Mouse (Mus musculus) thymus, postnatal 4 days (tissue): Measurements from ENCODE around the gene Th.

Experiments
- DNase-seq: peaks from one replicate; pipeline ENCODE4 v3.0.0; 2021

Gene Th

GRCm38 (mm10) chr7:142931028-142931427 is at the start of gene Th:
TSS of gene Th (minus strand) at chr7:142931128.
- DNase-seq: no peak

- peak; percentile 19 for DNase-seq
Measured at GRCm38 (mm10) chr7:142968809-142969511, 38.0 kb upstream of the Th start, which contains the start of gene Ascl2. TSS of gene Ascl2 (minus strand) at chr7:142969264.

GRCm38 (mm10) chr7:142967884-142968808 is 37.2 kb upstream of the Th start:
- DNase-seq: peak; percentile 73

GRCm38 (mm10) chr7:142967414-142967883 is 36.5 kb upstream of the Th start:
- DNase-seq: peak; percentile 25

- no peak for DNase-seq
Measured at GRCm38 (mm10) chr7:142959752-142960151, 28.8 kb upstream of the Th start.

- no peak for DNase-seq
Measured at GRCm38 (mm10) chr7:142958817-142959216, 27.9 kb upstream of the Th start.

GRCm38 (mm10) chr7:142956018-142956417 is 25.1 kb upstream of the Th start:
- DNase-seq: no peak

GRCm38 (mm10) chr7:142949568-142949967 is 18.6 kb upstream of the Th start:
- DNase-seq: no peak

- DNase-seq: no peak
Measured at GRCm38 (mm10) chr7:142937631-142938030, 6.7 kb upstream of the Th start.

- DNase-seq: no peak
Measured at GRCm38 (mm10) chr7:142935708-142936107, 4.8 kb upstream of the Th start.

- DNase-seq: no peak
Measured at GRCm38 (mm10) chr7:142932469-142932868, 1.5 kb upstream of the Th start.

GRCm38 (mm10) chr7:142929516-142929915 is 1.4 kb downstream of the Th start:
- no peak for DNase-seq

GRCm38 (mm10) chr7:142927293-142927692 is 3.6 kb downstream of the Th start:
- no peak for DNase-seq

- DNase-seq: peak; percentile 81
Measured at GRCm38 (mm10) chr7:142918641-142919628, 12.0 kb downstream of the Th start.

- DNase-seq: no peak
Measured at GRCm38 (mm10) chr7:142917659-142918058, 13.3 kb downstream of the Th start.

GRCm38 (mm10) chr7:142916178-142916577 is 14.8 kb downstream of the Th start:
- DNase-seq: no peak

- no peak for DNase-seq
Measured at GRCm38 (mm10) chr7:142911682-142912081, 19.2 kb downstream of the Th start.

- no peak for DNase-seq
Measured at GRCm38 (mm10) chr7:142910104-142910503, 20.8 kb downstream of the Th start.

GRCm38 (mm10) chr7:142909622-142910021 is 21.3 kb downstream of the Th start:
- no peak for DNase-seq

GRCm38 (mm10) chr7:142905606-142906005 is 25.3 kb downstream of the Th start:
- no peak for DNase-seq

- DNase-seq: no peak
Measured at GRCm38 (mm10) chr7:142904331-142904730, 26.6 kb downstream of the Th start.

GRCm38 (mm10) chr7:142902931-142903330 is 28.0 kb downstream of the Th start:
- no peak for DNase-seq

GRCm38 (mm10) chr7:142901774-142902173 is 29.2 kb downstream of the Th start:
- no peak for DNase-seq
